ENCODE assay signal across 18 mouse cellular contexts in genomic region chr2:115751177-115751576, GRCm38 (mm10).
A peak's percentile ranks its signal among the peaks of the same experiment; 100 is the strongest.
DNase-seq lines count a peak whose midpoint lies in the region; ATAC-seq and TF ChIP-seq lines count a peak whose summit lies in the region.
"Had no signal": no experiment of that assay in that cellular context is flagged by ENCODE, and none has a peak within 500 bp of the region (broad histone marks: within the 10 kb centered on the region; RNA-seq: fewer than 3 reads in every experiment).

No protein-coding gene starts in this region.

- no peaks in the 10 kb centered on the region for H3K36me3 ChIP-seq in forebrain, embryonic 14.5 days (ENCODE audit: control insufficient read depth, insufficient read depth, low read length)
- H3K36me3 ChIP-seq in forebrain, postnatal 0 days (ENCODE audit: insufficient read depth): no peaks in the 10 kb centered on the region
- H3K36me3 ChIP-seq in lung, postnatal 0 days (ENCODE audit: insufficient read depth, low read length): no peaks in the 10 kb centered on the region
- H3K36me3 ChIP-seq: embryonic facial prominence, embryonic 10.5 days; embryonic facial prominence, embryonic 12.5 days had no signal

- no peak for TF ChIP-seq POLR2A in brain, embryonic 14.5 days (IDR thresholded peaks at IDR 0.05; ENCODE audit: borderline replicate concordance, extremely low read depth, insufficient read depth, insufficient read length, poor library complexity, severe bottlenecking)

- no peaks in the 10 kb centered on the region for H3K27me3 ChIP-seq in forebrain, embryonic 14.5 days (replicated peaks; ENCODE audit: control insufficient read depth, insufficient read depth, low read length)
- H3K27me3 ChIP-seq in forebrain, postnatal 0 days (ENCODE audit: insufficient read depth, low read length): no peaks in the 10 kb centered on the region
- no peaks in the 10 kb centered on the region for H3K27me3 ChIP-seq in lung, postnatal 0 days (replicated peaks; ENCODE audit: insufficient read depth, low read length)
- H3K27me3 ChIP-seq: embryonic facial prominence, embryonic 12.5 days had no signal

- intact Hi-C loops in gastrocnemius, adult 2 months (cut with DNase I): no loop called here

- H3K9ac ChIP-seq in forebrain, embryonic 14.5 days (ENCODE audit: low read length): no peak overlapping the region
- no peak overlapping the region for H3K9ac ChIP-seq in forebrain, postnatal 0 days
- no peak overlapping the region for H3K9ac ChIP-seq in lung, postnatal 0 days (replicated peaks; ENCODE audit: low read depth)
- H3K9ac ChIP-seq: embryonic facial prominence, embryonic 12.5 days had no signal

- TF ChIP-seq EP300 in lung, postnatal 0 days (IDR thresholded peaks at IDR 0.05): no peak

- no peak for ATAC-seq in forebrain, embryonic 14.5 days
- no peak for ATAC-seq in forebrain, postnatal 0 days
- peak; percentile 59; the same call in 1 of the 2 replicates for ATAC-seq in lung, postnatal 0 days

- no peak overlapping the region for H3K4me2 ChIP-seq in forebrain, embryonic 14.5 days (ENCODE audit: low read length)
- H3K4me2 ChIP-seq in forebrain, postnatal 0 days (ENCODE audit: low read depth): no peak overlapping the region
- no peak overlapping the region for H3K4me2 ChIP-seq in lung, postnatal 0 days (replicated peaks; ENCODE audit: low read depth, low read length)
- H3K4me2 ChIP-seq: embryonic facial prominence, embryonic 12.5 days had no signal

- peak; percentile 16 for DNase-seq in forebrain, embryonic 14.5 days (ENCODE audit: low spot score)
- DNase-seq in forebrain, postnatal 0 days: no peak
- DNase-seq in heart, adult 11 months: peak; percentile 77
- DNase-seq in heart, adult 18-20 months: no peak
- peak; percentile 26 for DNase-seq in lung, postnatal 0 days (ENCODE audit: low spot score)
- DNase-seq in lung, postnatal 36 days: no peak
- DNase-seq in brain, embryonic 14.5 days (ENCODE audit: low read depth): peak; percentile 48
- DNase-seq in gastrocnemius, adult 2 months: no peak
- DNase-seq: adrenal gland, adult 2 months; adrenal gland, postnatal 10 days; adrenal gland, postnatal 25 days; cerebellum, adult 11-12 months; cerebellum, adult 2 months; cerebellum, adult 9-10 months; cerebellum, postnatal 10 days; cerebellum, postnatal 25 days had no signal

- H3K9me3 ChIP-seq in forebrain, embryonic 14.5 days (replicated peaks; ENCODE audit: control insufficient read depth, low read length): no peaks in the 10 kb centered on the region
- no peaks in the 10 kb centered on the region for H3K9me3 ChIP-seq in forebrain, postnatal 0 days (ENCODE audit: low read length)
- H3K9me3 ChIP-seq in lung, postnatal 0 days (ENCODE audit: low read length): no peaks in the 10 kb centered on the region
- H3K9me3 ChIP-seq: embryonic facial prominence, embryonic 10.5 days; embryonic facial prominence, embryonic 12.5 days had no signal

- H3K27ac ChIP-seq in forebrain, embryonic 14.5 days (ENCODE audit: low read depth, low read length): no peak overlapping the region
- no peak overlapping the region for H3K27ac ChIP-seq in forebrain, postnatal 0 days (ENCODE audit: low read depth, low read length)
- no peak overlapping the region for H3K27ac ChIP-seq in lung, postnatal 0 days (ENCODE audit: low read length)
- H3K27ac ChIP-seq in gastrocnemius, adult 2 months: no peak overlapping the region
- H3K27ac ChIP-seq: embryonic facial prominence, embryonic 10.5 days; embryonic facial prominence, embryonic 12.5 days had no signal

- TF ChIP-seq CTCF in forebrain, postnatal 0 days (IDR thresholded peaks at IDR 0.05; ENCODE audit: low read depth): no peak
- no peak for TF ChIP-seq CTCF in lung, postnatal 0 days (IDR thresholded peaks at IDR 0.05)
- TF ChIP-seq CTCF in brain, embryonic 14.5 days (IDR thresholded peaks at IDR 0.05; ENCODE audit: borderline replicate concordance, extremely low read depth, insufficient read depth, insufficient read length): no peak
- no peak for TF ChIP-seq CTCF in gastrocnemius, adult 2 months (IDR thresholded peaks at IDR 0.05)

- H3K4me1 ChIP-seq in forebrain, embryonic 14.5 days (ENCODE audit: control insufficient read depth, insufficient read depth, low read length): peaks cover 7% of the 10 kb centered on the region
- H3K4me1 ChIP-seq in forebrain, postnatal 0 days (ENCODE audit: insufficient read depth): no peaks in the 10 kb centered on the region
- no peaks in the 10 kb centered on the region for H3K4me1 ChIP-seq in lung, postnatal 0 days (ENCODE audit: insufficient read depth, low read depth, low read length)
- H3K4me1 ChIP-seq: embryonic facial prominence, embryonic 12.5 days had no signal

- H3K4me3 ChIP-seq in forebrain, embryonic 14.5 days (ENCODE audit: low read depth, low read length): no peak overlapping the region
- no peak overlapping the region for H3K4me3 ChIP-seq in forebrain, postnatal 0 days (ENCODE audit: low read depth, low read length)
- no peak overlapping the region for H3K4me3 ChIP-seq in lung, postnatal 0 days (ENCODE audit: low read depth, low read length)
- H3K4me3 ChIP-seq in gastrocnemius, adult 2 months: no peak overlapping the region
- H3K4me3 ChIP-seq: embryonic facial prominence, embryonic 10.5 days; embryonic facial prominence, embryonic 12.5 days had no signal

- WGBS in forebrain, embryonic 14.5 days: 52% methylated on average over 7 of the region's 7 CpGs
- 47% methylated on average over 7 of the region's 7 CpGs for WGBS in forebrain, postnatal 0 days
- 60% methylated on average over 7 of the region's 7 CpGs for WGBS in lung, postnatal 0 days

Comparison
In these comparisons a context has a peak if more than half of its experiments do, and no peak if none do; other contexts are left out.
1. DNase-seq: peak in forebrain, embryonic 14.5 days (single experiment), heart, adult 11 months (single experiment), lung, postnatal 0 days (single experiment) and brain, embryonic 14.5 days (single experiment); none in forebrain, postnatal 0 days (single experiment), heart, adult 18-20 months (0 of 2), lung, postnatal 36 days (single experiment) and gastrocnemius, adult 2 months (single experiment).